Mouse (Mus musculus): ENCODE results near the gene Lypd8.
"Not testable (repeated sequence)": the region's sequence is repeated elsewhere in the genome, so short reads cannot be mapped to it uniquely, and the experiment has no call there.

Gene Lypd8

DNA sequence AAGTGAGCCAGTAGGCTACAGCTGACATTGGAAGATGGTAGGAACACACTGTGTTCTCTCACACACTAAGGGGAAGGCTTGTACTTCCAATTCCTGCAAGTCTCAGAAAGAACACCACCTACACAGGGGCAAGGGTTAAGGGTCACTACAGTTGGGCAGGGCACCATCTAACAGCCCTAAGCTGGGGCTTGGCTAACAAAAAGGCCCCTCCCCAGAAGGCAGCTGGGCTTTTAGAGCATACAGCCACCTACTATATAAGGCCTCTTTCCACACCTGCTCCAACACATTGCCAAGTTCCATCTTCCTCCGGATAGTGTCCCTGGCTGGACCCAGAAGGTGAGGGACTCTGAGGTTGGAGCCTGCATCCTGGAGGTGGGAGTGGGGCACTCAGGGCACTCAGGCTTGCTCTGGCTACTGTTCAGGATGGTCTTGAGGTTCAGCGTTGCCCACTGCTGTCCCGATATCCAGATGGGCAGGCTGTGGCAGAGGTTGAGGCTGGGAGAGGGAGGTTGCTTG is at the start of gene Lypd8:
Gene Lypd8 (plus strand): TSS at position 281 of the 516 bp plus-strand sequence.
- no peak for DNase-seq (ENCODE audit: low read depth, low spot score)

DNA sequence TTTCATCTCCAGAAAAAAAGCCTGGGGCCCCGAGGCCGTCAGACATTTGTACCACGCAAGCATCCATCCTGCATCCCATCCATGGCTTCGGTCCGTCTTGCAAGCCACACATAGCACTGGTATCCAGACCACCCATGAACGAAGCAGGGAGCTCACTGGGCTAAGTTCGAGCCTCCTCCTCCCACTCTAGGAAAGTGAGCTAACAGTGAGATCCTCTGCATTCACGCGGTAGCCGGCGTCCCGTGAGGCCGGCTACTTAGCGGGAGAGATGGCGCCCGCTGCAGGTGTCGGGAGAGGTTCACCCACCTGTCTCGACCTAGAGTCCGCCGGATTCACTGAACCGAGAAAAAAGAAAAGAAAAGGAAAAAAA is 49.0 kb upstream of the Lypd8 start:
- no peak for DNase-seq (ENCODE audit: low read depth, low spot score)

DNA sequence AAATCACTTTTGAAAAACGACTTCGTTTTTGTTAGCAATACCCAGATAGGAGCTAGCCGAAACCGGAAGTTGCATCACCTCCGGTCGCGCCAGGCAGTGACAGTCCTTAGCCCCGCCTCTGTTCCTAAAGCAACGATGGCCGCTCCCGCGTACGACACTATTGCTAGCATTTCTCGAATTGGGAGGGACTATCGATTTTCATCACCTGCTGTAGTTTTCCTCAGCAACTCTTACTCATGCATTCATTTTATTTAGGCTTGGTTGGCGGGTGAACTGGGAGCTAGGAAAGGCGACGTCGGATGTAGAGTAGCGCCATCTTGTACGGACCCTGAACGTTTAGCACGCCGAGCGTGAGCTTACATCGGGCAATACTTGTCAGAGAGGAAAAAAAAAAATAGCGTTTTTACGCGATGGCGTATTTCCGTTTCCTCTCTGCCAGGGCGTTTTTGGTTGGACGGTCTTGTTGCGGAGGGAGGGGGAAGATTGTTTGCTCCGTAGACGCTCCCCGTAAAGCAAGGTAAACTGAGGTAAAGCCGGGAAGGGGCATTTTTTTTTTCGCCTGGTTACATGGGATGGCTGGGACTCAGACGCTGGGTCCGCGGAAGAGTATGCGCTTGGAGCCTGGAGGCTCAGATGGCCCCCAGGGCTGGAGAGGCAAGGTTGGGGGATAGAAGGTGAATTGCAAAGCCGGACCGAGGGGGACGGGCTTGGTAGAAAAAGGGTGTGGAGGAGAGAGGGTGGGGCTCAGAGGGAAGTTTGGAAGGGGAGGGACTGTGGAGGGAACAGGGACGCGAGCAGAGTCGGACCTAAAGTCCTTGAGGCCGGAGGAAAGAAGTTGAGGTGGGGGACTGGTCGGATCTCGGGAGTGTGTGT is 48.3 kb upstream of the Lypd8 start, which contains the start of the genes Zfp672 and Sh3bp5l:
Gene Zfp672 (minus strand): TSS at position 64 of the 873 bp plus-strand sequence.
Gene Sh3bp5l (plus strand): TSS at position 449 of the 873 bp plus-strand sequence.
- peak; percentile 90 for DNase-seq (ENCODE audit: low read depth, low spot score)

DNA sequence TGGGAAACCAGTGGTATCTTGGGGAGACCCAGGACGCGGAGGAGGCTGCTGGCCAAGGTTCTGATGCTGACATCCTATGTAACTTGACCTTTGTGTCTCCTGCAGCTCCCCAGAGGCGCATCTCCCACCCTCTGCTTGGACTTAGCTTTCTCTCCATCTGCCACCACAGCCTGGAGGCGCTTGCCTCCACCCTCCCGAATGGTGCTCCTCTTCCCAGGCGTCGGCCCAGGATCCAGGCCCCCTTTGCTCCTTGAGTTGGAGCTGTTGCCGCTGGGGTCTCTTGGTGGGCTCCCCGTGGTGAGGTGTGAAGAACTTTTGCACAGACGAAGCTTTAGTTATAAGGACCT is 47.7 kb upstream of the Lypd8 start:
- DNase-seq (ENCODE audit: low read depth, low spot score) = no peak

GRCm38 (mm10) chr11:58331546-58331945 is 47.3 kb upstream of the Lypd8 start:
- DNase-seq (ENCODE audit: low read depth, low spot score) = no peak

DNA sequence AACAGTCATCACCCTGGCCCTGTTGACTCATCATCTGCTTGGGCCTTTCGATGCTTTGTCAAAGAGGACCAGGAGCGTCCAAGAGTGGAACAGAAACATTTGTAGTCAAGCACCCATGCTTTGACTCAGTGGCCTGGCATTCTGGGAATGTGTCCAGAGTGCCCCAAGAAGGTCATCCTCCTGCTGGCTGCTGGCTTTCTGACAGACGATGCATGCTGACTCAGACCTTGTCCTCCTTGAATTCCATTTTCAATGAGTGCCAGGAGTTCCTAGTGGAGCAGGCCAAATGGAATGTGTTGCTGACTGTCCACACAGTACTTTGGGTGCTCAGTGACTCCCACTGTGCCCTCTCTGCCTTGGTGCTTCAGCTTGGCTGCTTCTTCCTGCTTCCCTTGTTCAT is 44.1 kb upstream of the Lypd8 start:
- no peak for DNase-seq (ENCODE audit: low read depth, low spot score)

DNA sequence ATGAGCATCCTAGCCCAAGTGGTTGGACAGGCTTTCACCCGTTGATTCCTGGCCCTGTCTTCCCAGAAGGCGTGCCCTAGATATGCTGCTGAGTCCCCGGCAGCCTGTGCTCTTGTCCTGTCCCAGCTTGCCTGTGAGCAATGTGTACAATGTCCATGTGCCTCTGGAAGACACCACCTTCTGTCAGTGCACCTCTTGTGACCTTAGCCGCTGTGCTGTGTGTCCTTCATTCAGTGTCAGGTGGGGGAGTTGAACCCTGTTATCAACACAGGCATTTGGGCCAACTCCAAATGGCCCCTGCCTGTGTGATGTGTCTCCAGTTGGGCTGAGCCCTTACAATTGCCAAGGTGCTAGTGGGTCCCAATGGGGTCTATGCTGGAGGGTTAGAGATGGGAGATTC is 32.1 kb upstream of the Lypd8 start:
- no peak for DNase-seq (ENCODE audit: low read depth, low spot score)

DNA sequence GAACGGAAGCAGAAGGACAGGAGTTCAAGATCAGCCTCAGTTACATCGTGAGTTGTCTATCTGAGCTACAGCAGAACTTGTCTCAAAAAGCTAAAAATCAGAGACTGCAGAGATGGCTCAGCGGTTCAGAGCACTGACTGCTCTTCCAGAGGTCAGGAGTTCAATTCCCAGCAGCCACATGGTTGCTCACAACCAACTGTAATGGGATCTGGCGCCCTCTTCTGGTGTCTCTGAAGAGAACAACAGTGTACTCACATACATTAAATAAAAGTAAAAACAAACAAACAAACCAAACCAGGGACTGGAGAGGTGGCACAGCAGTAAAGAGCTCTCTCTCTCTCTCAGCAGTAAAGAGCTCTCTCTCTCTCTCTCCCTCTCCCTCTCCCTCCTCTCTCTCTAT is 28.2 kb upstream of the Lypd8 start:
- no peak for DNase-seq (ENCODE audit: low read depth, low spot score)

GRCm38 (mm10) chr11:58351179-58351578 is 27.7 kb upstream of the Lypd8 start:
- DNase-seq (ENCODE audit: low read depth, low spot score) = no peak

DNA sequence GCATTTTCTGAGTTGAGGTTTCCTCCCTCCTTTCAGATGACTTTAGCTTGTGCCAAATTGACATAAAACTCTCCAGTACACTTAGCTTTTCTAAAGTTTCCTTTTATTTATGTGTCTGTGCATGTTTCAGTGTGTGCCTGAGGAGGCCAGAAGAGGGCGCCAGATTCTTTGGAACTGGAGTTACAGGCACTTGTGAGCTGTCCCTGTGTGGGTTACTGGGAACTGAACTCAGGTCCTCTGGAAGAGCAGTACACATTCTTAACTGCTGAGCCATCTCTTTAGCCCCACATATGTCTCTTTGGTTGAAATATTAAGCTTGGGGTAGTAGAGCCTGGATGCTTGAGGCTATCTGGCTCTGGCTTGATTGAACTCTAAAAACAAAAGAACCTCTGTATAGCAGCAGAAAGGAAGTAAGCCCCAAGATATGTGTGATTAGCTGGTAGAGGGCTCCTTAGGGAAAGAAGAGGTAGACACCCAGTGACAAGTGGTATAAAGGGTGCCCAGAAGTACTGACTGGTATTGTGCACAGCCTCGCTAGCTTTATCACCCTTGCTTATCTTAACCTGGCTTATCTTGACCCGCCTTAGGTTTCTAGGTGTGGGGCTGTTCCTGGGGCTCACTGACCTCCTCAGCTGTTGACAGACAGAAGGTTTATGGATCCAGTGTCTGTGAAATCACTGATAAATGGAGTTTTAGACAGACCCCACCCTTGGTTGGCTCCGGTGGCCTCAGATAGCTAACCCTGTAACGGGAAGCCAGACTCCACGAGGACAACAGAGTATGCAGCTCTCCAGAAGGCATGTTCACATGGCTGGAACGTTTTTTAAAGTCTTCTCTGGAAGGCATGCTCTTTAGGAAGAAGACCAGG is 25.9 kb upstream of the Lypd8 start:
- DNase-seq (ENCODE audit: low read depth, low spot score) = no peak

DNA sequence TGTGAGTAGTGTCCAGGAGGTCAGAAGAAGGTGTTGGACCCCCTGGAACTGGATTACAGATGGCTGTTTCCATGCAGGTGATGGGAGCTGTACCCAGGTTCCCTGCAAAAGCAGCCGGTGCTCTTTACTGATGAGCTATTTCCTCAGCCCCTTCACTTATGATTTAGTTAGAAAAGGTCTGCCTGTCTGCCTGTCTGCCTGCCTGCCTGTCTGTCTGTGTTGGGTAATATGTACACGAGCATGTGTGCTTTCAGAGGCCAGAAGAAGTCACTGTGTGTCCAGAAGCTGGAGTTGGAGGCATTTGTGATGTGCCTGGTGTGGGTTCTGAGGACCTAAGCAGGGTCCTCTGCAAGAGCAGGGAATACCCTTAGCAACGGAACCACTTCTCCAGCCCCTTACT is 25.1 kb upstream of the Lypd8 start:
- no peak for DNase-seq (ENCODE audit: low read depth, low spot score)

- no peak for DNase-seq (ENCODE audit: low read depth, low spot score)
These were observed 24.4 kb upstream of the Lypd8 start for GRCm38 (mm10) chr11:58354476-58354875.

DNA sequence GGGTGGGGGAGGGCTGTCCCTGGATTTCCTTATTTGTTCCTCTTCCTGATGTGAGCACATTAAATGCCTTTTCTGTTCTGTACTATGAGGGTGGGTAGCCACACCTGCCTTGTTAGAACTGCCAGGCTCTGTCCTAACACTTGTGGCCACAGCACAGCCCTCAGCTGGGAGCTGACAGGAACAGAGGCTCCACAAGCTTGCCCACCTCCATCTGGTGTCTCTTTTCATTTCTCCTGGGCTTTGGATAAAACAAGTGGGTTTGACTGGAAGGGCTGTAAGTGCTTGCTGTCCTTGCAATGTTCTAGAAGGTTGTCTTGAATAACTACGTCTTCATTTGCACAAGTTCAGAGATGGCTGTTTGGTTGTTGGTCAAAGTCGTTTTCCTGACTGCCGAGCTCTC is 23.9 kb upstream of the Lypd8 start:
- DNase-seq (ENCODE audit: low read depth, low spot score) = no peak

- DNase-seq (ENCODE audit: low read depth, low spot score) = no peak
These were observed 21.8 kb upstream of the Lypd8 start for GRCm38 (mm10) chr11:58357042-58357441.

- DNase-seq (ENCODE audit: low read depth, low spot score) = no peak
These were observed 20.9 kb upstream of the Lypd8 start for GRCm38 (mm10) chr11:58357844-58358534.

DNA sequence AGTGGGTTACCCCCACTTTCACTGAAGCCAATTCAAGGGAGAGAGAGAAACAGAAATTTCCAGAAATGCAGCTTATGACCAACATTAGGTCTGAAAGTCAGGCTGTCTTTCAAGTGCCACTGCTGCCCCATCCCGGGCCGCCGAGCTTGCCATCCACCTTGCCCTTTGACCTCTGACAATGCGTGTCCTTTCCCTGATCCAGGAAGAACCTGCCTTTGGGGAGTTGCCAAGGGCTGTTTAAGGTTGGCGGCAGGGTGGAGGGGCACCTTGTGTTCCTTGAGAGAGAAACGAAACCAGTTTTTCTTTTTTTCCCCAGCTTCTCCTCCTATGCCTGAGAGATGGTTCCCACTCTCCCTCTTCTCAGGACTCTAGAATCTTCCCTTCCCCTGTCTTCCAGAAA is 16.3 kb upstream of the Lypd8 start:
- DNase-seq (ENCODE audit: low read depth, low spot score) = not testable (repeated sequence)

DNA sequence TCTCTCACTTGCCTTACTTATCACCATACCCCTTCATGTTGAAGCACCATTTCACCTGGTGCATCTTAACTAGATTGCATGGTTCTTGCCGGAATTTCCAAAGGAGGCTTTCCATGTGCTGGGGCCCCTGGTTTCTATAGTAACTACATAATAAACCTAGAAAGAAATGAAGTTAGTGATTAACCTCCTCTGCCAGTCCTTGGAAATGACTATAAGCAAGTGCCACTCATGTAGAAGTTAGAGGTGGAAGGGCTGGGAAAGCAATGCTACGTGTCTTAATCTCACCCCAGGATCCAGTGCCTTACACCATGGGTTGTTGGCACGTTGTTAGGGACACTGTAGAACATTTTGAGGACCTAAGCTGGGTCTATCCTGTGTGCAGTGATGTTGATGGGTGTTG is 14.4 kb upstream of the Lypd8 start:
- no peak for DNase-seq (ENCODE audit: low read depth, low spot score)

DNA sequence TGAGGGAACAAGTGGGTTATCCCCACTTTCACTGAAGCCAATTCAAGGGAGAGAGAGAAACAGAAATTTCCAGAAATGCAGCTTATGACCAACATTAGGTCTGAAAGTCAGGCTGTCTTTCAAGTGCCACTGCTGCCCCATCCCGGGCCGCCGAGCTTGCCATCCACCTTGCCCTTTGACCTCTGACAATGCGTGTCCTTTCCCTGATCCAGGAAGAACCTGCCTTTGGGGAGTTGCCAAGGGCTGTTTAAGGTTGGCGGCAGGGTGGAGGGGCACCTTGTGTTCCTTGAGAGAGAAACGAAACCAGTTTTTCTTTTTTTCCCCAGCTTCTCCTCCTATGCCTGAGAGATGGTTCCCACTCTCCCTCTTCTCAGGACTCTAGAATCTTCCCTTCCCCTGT is 12.7 kb upstream of the Lypd8 start:
- not testable (repeated sequence) for DNase-seq (ENCODE audit: low read depth, low spot score)

GRCm38 (mm10) chr11:58377273-58377672 is 1.6 kb upstream of the Lypd8 start:
- no peak for DNase-seq (ENCODE audit: low read depth, low spot score)

DNA sequence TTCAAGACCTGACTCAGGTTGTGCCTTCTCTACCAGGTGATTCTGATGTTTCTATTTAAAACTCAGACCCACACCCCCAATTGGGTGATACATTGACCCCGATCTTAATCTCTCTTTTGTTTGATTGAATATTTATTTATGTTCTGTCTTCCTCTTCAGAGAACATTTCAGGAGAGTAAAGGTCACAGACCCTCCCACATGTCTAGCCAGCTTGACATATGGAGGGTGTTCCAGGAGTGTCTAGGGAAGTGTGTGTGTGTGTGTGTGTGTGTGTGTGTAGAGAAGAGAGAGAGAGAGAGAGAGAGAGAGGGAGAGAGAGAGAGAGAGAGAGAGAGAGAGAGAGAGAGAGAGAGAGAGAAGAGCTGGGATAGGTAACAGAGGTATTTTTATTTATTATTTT is 1.2 kb upstream of the Lypd8 start:
- DNase-seq (ENCODE audit: low read depth, low spot score) = no peak

DNA sequence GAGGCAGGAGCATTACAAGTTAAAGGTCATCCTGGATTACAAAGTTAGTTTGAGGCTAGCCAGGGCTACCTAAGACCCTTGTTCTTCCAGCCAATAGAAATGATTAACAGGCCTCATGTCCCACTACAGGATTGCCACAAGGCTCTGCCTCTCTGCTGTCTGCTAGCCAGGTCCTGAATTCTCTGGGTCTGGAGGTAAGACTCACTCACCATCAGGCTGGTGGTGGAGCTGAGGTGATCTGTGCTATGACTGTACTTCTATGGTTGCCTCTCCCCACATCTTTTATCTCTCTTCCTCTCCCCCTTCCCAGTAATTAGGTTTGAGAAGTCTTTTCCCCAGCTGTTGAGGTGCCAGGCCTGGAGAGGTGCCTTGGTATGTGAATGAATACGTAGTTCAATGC is 673 bp downstream of the Lypd8 start:
- no peak for DNase-seq (ENCODE audit: low read depth, low spot score)

DNA sequence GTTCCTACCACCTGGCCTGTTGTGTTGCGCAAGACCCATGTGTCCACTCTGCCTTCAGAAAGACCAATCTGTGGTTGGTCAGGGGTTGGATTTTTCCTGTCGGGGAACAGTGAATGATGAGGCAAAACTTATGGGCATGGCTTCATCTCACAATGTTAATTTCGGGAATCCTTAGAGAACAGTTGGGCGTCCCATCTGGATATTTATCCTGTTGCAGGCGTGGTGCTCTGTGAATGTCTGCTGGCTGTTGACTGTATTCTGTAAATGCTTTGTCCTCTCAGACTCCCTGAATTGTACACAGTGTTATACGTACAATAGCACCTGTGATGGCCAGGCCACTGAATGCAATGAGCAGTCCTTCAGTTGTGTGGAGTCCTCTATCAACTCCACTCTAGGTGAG is 3.6 kb downstream of the Lypd8 start:
- no peak for DNase-seq (ENCODE audit: low read depth, low spot score)

Data from retina, postnatal 7 days (tissue).